Mouse (Mus musculus) frontal cortex, adult 2 months (tissue): ENCODE data around the gene Sfi1. TPM values are rescaled to one million over a fixed set of nuclear protein-coding genes. Genes with fewer than 3 reads are reported as not detected.
"Not testable (repeated sequence)": the region's sequence is repeated elsewhere in the genome, so short reads cannot be mapped to it uniquely, and the experiment has no call there.

Experiments
- DNase-seq, 2 experiments: peaks; one replicate each; pipeline ENCODE4 v3.0.0; 2022; ENCODE audit warnings: low spot score in 1 of 2; ENCODE audit errors: extremely low spot score in 1 of 2
- polyA plus RNA-seq: library from polyadenylated mRNA; depleted of rRNA; stranded (reverse); fragments of >200 nt; gene quantifications from 2 replicates; pipeline ENCODE4 v1.2.3, GENCODE M21; 2012; rRNA removed

Sfi1 gene
- polyA plus RNA-seq, 1 experiment: 36.6 TPM

- DNase-seq: no peak
Measured at GRCm38 (mm10) chr11:3105261-3105731, 88.0 kb downstream of the Sfi1 start.

- DNase-seq: not testable (repeated sequence)
Measured at GRCm38 (mm10) chr11:3104501-3105260, 88.6 kb downstream of the Sfi1 start.

- no peak for DNase-seq
Measured at GRCm38 (mm10) chr11:3103619-3104164, 89.6 kb downstream of the Sfi1 start.

- DNase-seq: not testable (repeated sequence)
Measured at GRCm38 (mm10) chr11:3102626-3103025, 90.6 kb downstream of the Sfi1 start.

GRCm38 (mm10) chr11:3101875-3102494, 91.3 kb downstream of the Sfi1 start:
- DNase-seq: no peak

DNA sequence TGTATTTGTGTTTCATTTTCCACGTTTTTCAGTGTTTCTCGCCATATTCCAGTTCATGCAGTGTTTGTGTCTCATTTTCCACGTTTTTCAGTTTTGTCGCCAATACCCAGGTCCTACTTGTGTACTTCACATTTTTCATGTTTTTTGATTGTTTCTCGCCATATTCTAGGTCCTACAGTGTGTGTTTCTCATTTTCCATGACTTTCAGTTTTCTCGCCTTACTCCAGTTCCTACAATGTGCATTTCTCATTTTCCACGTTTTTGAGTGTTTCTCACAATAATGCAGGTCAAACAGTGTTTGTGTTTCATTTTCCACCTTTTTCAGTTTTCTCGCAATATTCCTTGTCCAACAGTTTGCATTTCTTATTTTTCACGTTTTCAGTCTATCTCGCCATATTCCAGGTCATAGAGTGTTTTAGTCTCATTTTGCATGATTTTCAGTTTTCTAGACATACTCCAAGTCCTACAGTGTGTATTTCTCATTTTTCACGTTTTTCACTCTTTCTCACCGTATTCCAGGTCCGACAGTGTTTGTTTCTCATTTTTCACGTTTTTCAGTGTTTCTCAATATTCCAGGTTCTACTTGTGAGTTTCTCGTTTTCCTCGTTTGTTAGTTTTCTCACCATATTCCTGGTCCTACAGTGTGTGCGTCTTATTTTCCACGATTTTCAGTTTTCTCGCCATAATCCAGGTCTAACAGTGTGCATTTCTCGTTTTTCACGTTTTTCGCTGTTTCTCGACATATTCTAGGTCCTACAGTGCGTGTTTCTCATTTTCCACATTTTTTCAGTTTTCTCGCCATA, 92.0 kb downstream of the Sfi1 start:
- no peak for DNase-seq

DNA sequence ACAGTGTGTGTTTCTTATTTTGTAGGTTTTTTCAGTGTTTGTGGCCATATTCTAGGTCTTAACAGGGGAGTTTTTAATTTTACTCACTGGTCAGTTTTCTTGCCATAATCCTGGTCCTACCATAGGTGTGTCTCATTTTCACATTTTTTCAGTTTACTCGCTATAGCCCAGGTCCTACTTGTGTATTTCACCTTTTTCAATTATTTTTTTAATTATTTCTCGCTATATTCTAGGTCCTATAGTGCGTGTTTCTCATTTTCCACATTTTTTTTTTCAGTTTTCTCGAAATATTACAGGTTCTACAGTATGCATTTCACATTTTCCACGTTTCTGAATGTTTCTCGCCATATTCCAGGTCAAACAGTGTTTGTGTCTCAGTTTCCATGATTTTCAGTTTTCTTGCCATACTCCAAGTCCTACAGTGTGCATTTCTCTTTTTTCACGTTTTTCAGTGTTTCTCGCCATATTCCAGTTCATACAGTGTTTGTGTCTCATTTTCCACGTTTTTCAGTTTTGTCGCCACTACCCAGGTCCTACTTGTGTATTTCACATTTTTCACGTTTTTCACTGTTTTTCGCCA, 93.1 kb downstream of the Sfi1 start:
- not testable (repeated sequence) for DNase-seq

Other genes starting within 250 kb of the Sfi1 start
- 55.0 and 55.6 TPM in 2 replicates for gene Eif4enif1, start 8.9 kb upstream of the Sfi1 start, polyA plus RNA-seq
- 76.0 and 86.1 TPM in 2 replicates for gene Drg1, start 73.0 kb upstream of the Sfi1 start, polyA plus RNA-seq
- gene Patz1, start 95.4 kb upstream of the Sfi1 start, polyA plus RNA-seq: 33.0 and 33.9 TPM in 2 replicates
- 43.9 and 45.8 TPM in 2 replicates for gene Pik3ip1, start 136.9 kb upstream of the Sfi1 start, polyA plus RNA-seq
- gene Limk2, start 215.7 kb upstream of the Sfi1 start, polyA plus RNA-seq: 179 TPM in 2 replicates